Mouse (Mus musculus): ENCODE data around the gene Flnb. TPM values are rescaled to one million over a fixed set of nuclear protein-coding genes. Genes with fewer than 3 reads are reported as not detected.
A peak's percentile ranks its signal among the peaks of the same experiment; 100 is the strongest.

Flnb gene
- polyA plus RNA-seq, 1 experiment from 2014 or later, result 7.4 TPM

DNA sequence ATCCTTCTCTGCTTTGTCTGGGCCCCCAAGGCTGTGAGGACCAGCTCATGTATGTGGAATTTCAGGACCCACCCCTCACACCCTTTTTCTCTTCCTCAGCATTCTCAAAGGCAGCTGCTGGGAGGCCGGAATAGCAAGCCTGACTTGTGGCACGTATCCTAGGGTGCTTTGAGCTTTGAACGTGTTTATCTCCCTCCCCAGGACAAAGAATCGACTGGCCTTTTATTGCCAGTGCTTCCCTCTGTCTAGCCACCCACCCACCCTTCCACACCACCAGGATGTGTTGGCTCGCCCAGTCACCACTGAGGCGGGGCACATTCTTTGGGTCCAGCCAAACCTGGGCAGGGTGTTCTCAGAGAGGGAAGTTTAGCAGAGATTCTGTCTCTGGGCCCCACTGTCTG is 136.3 kb downstream of the Flnb start:
- no peaks in the 10 kb centered on the region for H3K9me3 ChIP-seq (replicated peaks)
- peaks cover 15% of the 10 kb centered on the region for H3K36me3 ChIP-seq
- H3K4me3 ChIP-seq, result no peak overlapping the region
- peak overlapping the region; percentile 80 for H3K27ac ChIP-seq
- no peaks in the 10 kb centered on the region for H3K27me3 ChIP-seq
- 40% methylated on average over 6 of the region's 6 CpGs for WGBS
- ATAC-seq (replicated peaks; ENCODE audit: insufficient number of reproducible peaks, insufficient read depth, low FRiP score, low read depth), result peak; percentile 13; the same call in 1 of the 2 replicates
- H3K4me1 ChIP-seq (replicated peaks), result peaks cover 29% of the 10 kb centered on the region
- no peak overlapping the region for H3K4me2 ChIP-seq
- H3K9ac ChIP-seq, result no peak overlapping the region

DNA sequence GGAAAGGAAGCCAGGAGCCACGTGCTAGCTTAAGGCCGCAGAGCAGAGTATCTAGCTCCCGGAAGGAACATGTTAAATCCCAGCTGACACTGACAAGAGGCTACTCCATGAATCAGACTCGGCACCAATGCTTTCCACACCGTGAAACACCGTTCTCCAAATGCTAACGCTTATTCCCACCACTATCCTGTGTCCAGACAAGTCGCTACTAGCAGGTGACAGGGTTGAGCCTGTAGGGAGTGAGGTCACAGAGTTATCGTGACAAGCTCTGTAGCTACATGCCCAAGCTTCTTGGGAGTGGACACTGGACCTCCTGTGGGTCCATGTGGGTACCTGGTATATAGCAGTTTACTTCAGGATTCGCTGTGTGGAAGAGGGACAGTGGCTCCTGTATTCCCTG is 138.7 kb downstream of the Flnb start:
- WGBS, result 63% methylated on average over 10 of the region's 10 CpGs
- Histone ChIP-seq H3K9ac (no peak overlapping the region), H3K4me1 (replicated peaks) (peaks cover 35% of the 10 kb centered on the region), H3K4me2 (no peak overlapping the region), H3K36me3 (no peaks in the 10 kb centered on the region), H3K27me3 (no peaks in the 10 kb centered on the region), H3K4me3 (no peak overlapping the region), H3K9me3 (replicated peaks) (no peaks in the 10 kb centered on the region), H3K27ac (no peak overlapping the region)
- no peak for ATAC-seq (replicated peaks; ENCODE audit: insufficient number of reproducible peaks, insufficient read depth, low FRiP score, low read depth)

DNA sequence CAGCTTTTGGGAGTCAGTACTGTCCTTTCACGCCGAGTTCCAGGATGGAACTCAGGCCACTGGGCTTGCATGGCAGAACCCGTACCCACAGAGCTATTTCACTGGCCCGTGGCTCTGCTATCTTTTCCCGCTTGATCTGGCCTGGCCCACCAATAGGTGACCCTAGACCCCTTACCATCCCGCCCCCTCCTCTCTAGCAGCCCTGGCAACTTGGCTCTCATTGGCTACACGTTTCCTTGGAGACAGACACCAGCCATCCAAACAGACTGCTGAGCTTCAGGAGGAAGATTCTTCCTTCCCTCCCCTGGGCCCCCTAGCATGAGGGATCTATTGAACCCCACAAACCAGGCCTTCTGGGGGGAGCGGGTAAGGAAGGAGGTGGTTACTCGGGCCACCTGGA is 139.3 kb downstream of the Flnb start, which contains the start of gene Gm45521:
Gm45521 (plus strand) TSS at position 240 of the 400 bp plus-strand sequence.
- H3K4me1 ChIP-seq (replicated peaks), result peaks cover 38% of the 10 kb centered on the region
- WGBS, result 56% methylated on average over 9 of the region's 9 CpGs
- no peak for ATAC-seq (replicated peaks; ENCODE audit: insufficient number of reproducible peaks, insufficient read depth, low FRiP score, low read depth)

DNA sequence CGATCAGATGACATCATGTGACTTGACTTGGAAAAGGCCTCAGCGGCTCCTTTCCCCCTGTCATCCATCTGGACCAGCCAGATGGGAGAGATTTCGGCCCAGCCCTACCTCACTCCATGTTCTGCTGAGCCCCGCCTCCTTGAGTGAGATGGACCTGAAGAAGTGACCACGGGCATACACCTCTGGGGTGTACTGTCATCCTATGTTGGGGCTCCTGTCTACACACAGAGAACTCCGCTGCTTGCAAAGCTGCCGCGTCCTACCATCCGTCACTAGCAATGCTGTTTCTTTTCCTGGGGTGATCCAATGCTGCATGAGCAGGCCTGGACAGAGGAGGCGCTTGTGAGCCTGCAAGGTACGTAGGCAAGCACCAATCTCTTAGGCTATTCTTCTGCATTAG is 142.9 kb downstream of the Flnb start:
- no peak overlapping the region for H3K4me3 ChIP-seq
- peaks cover 12% of the 10 kb centered on the region for H3K4me1 ChIP-seq (replicated peaks)
- no peak for ATAC-seq (replicated peaks; ENCODE audit: insufficient number of reproducible peaks, insufficient read depth, low FRiP score, low read depth)
- 61% methylated on average over 11 of the region's 11 CpGs for WGBS
- H3K9ac ChIP-seq, result no peak overlapping the region
- no peak overlapping the region for H3K4me2 ChIP-seq
- H3K9me3 ChIP-seq (replicated peaks), result no peaks in the 10 kb centered on the region
- H3K36me3 ChIP-seq, result no peaks in the 10 kb centered on the region
- no peak overlapping the region for H3K27ac ChIP-seq
- no peaks in the 10 kb centered on the region for H3K27me3 ChIP-seq

More for the DNA sequence above, 139.3 kb downstream of the Flnb start, which contains the start of gene Gm45521:
- H3K27me3 ChIP-seq, result no peaks in the 10 kb centered on the region
- no peaks in the 10 kb centered on the region for H3K9me3 ChIP-seq (replicated peaks)
- H3K4me3 ChIP-seq, result no peak within 1 kb of the TSS
- no peaks in the 10 kb centered on the region for H3K36me3 ChIP-seq
- H3K27ac ChIP-seq, result no peak within 1 kb of the TSS
- no peak within 1 kb of the TSS for H3K4me2 ChIP-seq
- H3K9ac ChIP-seq, result no peak within 1 kb of the TSS

DNA sequence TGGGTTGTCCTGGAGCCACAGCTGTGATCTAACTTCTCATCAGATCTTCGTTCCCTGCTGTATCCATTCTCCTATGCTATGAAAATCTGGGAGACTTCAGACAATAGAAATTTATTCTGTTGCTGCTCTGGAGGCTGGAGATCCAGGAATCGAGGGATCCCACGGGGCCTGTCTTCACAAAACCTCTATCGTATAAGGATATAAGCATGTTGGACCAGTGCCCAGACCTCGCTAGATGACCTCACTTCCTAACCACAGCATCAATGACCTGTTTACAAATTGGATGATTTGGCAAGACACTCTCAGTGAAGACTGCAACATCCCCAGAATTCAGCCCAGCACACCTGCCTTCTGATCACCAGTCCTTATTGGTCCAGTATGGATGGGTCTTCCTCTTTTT is 144.0 kb downstream of the Flnb start:
- no peak for ATAC-seq (replicated peaks; ENCODE audit: insufficient number of reproducible peaks, insufficient read depth, low FRiP score, low read depth)
- peaks cover 12% of the 10 kb centered on the region for H3K4me1 ChIP-seq (replicated peaks)
- no peak overlapping the region for H3K9ac ChIP-seq
- no peaks in the 10 kb centered on the region for H3K36me3 ChIP-seq
- no peaks in the 10 kb centered on the region for H3K27me3 ChIP-seq
- H3K27ac ChIP-seq, result 0 out of 2 replicates have a peak overlapping the region, but pooled peaks have one; percentile 39
- no peak overlapping the region for H3K4me3 ChIP-seq
- H3K4me2 ChIP-seq, result no peak overlapping the region
- H3K9me3 ChIP-seq (replicated peaks), result no peaks in the 10 kb centered on the region
- WGBS, result 33% methylated on average over 5 of the region's 5 CpGs

DNA sequence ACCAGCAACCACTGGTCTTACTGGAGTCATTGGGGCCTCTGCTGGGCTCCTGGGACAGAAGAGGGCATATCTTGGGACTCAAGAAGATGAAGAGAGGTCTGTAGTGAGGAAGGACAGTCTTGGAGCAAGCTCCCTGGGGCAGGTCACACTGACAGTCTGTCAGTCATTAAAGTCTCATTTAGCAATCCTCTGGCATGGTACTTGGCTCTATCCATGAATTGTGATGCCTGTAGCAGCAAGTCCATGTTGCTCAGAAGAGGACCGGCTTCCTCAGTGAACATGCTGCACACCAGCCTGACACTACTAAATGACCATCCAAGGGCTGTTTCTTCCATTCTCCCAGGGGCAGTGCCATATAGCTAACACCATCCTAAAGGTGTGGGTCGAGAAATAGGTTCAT is 144.9 kb downstream of the Flnb start:
- Histone ChIP-seq H3K36me3 (no peaks in the 10 kb centered on the region), H3K27me3 (no peaks in the 10 kb centered on the region), H3K9ac (no peak overlapping the region), H3K27ac (no peak overlapping the region), H3K9me3 (replicated peaks) (no peaks in the 10 kb centered on the region), H3K4me2 (no peak overlapping the region), H3K4me1 (replicated peaks) (peaks cover 12% of the 10 kb centered on the region), H3K4me3 (no peak overlapping the region)
- 85% methylated on average over 2 of the region's 2 CpGs for WGBS
- no peak for ATAC-seq (replicated peaks; ENCODE audit: insufficient number of reproducible peaks, insufficient read depth, low FRiP score, low read depth)

DNA sequence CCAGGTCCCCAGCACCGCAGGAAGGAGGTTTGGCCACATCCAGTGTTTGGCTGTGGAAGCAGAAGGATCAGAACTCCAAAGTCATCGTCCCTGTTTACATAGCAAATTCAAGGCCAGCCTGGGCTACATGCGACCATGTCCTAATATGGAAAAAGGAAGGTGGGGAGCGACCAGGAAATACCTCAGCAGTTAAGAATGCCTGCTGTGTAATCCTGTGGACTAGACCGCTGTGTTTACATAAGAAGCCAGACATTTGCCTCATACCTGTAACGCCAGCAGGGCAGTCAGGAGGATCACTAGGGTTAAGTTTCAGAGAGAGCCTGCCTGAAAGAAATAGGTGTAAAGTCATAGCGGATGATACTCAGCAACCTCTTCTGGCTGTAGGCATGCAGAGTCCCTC is 145.4 kb downstream of the Flnb start:
- H3K36me3 ChIP-seq, result no peaks in the 10 kb centered on the region
- H3K27me3 ChIP-seq, result no peaks in the 10 kb centered on the region
- peaks cover 12% of the 10 kb centered on the region for H3K4me1 ChIP-seq (replicated peaks)
- no peak for ATAC-seq (replicated peaks; ENCODE audit: insufficient number of reproducible peaks, insufficient read depth, low FRiP score, low read depth)
- H3K4me3 ChIP-seq, result no peak overlapping the region
- 51% methylated on average over 7 of the region's 7 CpGs for WGBS
- H3K9ac ChIP-seq, result no peak overlapping the region
- H3K27ac ChIP-seq, result no peak overlapping the region
- H3K4me2 ChIP-seq, result no peak overlapping the region
- H3K9me3 ChIP-seq (replicated peaks), result no peaks in the 10 kb centered on the region

DNA sequence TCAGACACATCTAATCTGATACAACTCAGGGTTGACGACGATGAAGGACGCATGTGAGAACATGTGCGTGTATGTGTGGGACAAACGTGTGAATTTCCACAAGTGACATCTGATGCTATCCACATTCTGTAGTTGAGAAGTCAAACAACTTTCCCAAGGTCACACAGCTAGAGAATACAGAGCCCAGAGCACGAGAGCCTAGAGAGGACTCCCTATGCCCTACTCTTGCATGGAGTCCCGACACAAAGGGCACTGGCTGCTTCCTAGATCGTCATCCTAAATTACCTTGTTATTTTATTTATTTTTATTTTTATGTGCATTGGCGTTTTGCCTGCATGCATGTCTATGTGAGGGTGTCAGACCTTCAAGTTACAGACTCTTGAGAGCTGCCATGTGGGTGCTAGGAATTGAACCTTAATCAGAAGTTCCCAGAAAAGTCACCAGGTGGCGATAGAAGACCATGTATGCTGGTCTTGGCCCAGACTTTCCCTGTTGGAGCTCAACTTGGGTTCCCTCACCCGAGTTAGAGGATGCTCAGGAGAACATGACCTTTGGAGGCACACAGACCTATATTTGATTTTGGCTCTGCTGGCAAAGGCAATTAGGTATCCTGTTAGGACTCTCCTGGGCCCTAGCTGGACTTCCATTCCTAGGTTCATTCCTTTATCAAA is 146.6 kb downstream of the Flnb start:
- H3K9me3 ChIP-seq (replicated peaks), result no peaks in the 10 kb centered on the region
- no peak overlapping the region for H3K4me2 ChIP-seq
- no peak overlapping the region for H3K9ac ChIP-seq
- no peak for ATAC-seq (replicated peaks; ENCODE audit: insufficient number of reproducible peaks, insufficient read depth, low FRiP score, low read depth)
- no peak overlapping the region for H3K4me3 ChIP-seq
- H3K27ac ChIP-seq, result no peak overlapping the region
- H3K36me3 ChIP-seq, result no peaks in the 10 kb centered on the region
- 50% methylated on average over 11 of the region's 11 CpGs for WGBS
- peaks cover 12% of the 10 kb centered on the region for H3K4me1 ChIP-seq (replicated peaks)
- H3K27me3 ChIP-seq, result no peaks in the 10 kb centered on the region

DNA sequence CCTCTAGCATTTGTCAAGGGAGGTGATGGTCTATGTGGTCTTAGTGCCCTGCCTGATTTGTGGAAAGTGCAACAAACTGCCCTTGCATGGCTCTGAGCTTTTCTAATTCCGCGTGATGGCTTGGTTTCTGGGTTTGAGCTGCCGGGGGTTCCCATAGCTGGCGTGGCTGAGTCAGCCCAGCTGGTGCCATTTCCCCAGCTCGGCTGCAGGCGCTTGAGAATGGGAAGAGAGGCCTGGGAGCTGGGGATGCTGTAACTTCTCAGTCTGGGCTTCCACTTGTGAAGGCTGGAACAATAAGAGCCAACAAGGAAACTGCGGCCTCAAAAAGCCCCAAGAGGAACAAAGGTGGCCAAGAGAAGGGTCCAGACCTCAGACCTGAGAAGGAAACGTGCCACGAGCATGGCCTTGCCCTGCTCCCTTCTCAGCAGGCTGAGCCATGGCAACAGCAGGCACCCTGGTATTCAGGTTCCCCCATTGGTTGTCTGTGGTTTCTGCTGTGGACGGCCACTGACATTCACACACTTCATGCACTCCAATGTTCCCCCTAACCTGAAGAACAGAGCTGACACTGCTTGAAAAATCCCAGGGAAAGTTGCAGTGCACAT is 154.2 kb downstream of the Flnb start:
- no peaks in the 10 kb centered on the region for H3K4me1 ChIP-seq (replicated peaks)
- 54% methylated on average over 10 of the region's 10 CpGs for WGBS
- no peak for ATAC-seq (replicated peaks; ENCODE audit: insufficient number of reproducible peaks, insufficient read depth, low FRiP score, low read depth)
- H3K27me3 ChIP-seq, result no peaks in the 10 kb centered on the region
- no peak overlapping the region for H3K4me3 ChIP-seq
- H3K9me3 ChIP-seq (replicated peaks), result no peaks in the 10 kb centered on the region
- no peak overlapping the region for H3K4me2 ChIP-seq
- no peaks in the 10 kb centered on the region for H3K36me3 ChIP-seq
- no peak overlapping the region for H3K27ac ChIP-seq
- no peak overlapping the region for H3K9ac ChIP-seq

DNA sequence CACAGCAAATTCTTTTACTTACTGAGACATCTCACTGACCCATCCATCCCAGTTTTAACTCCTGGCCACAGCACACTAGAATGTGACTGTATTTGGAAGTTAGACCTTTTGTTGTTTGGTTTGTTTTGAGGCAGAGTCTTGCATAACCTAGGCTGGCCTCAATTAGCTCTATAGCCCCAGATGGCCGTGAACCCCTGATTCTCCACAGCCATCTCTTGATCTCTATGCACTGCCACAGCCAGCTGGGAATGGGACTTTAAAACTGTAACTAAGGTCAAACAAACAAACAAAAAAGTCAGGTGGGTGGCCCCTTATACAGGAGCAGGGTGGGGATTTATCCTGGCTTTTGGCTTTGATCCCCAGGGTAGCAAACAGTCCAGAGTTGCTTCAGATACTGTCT is 156.9 kb downstream of the Flnb start:
- Histone ChIP-seq H3K27me3 (no peaks in the 10 kb centered on the region), H3K4me2 (no peak overlapping the region), H3K9me3 (replicated peaks) (no peaks in the 10 kb centered on the region), H3K4me3 (no peak overlapping the region), H3K36me3 (no peaks in the 10 kb centered on the region), H3K4me1 (replicated peaks) (no peaks in the 10 kb centered on the region), H3K9ac (no peak overlapping the region), H3K27ac (no peak overlapping the region)
- WGBS, result 84% methylated on average over 1 of the region's 1 CpGs
- ATAC-seq (replicated peaks; ENCODE audit: insufficient number of reproducible peaks, insufficient read depth, low FRiP score, low read depth), result no peak

DNA sequence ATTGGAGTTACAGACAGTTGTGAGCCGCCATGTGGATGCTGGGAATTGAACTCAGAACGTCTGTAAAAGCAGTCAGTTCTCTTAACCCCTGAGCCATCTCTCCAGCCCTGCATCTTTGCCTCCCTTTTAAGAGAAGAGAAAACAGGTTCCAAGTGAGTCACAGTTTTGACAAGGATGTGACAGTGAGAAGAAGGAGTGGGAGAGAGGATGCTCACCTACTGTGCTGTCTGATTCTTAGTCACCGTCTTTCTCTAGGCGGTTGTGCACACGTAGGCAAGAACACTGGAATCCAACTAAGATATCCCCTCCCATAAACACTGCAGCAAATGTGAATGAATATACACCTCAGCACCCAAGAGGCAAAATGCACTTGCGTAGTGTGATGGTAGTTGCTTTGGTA is 157.4 kb downstream of the Flnb start:
- no peak for ATAC-seq (replicated peaks; ENCODE audit: insufficient number of reproducible peaks, insufficient read depth, low FRiP score, low read depth)
- H3K9me3 ChIP-seq (replicated peaks), result no peaks in the 10 kb centered on the region
- no peak overlapping the region for H3K4me2 ChIP-seq
- H3K36me3 ChIP-seq, result no peaks in the 10 kb centered on the region
- H3K4me1 ChIP-seq (replicated peaks), result no peaks in the 10 kb centered on the region
- no peak overlapping the region for H3K27ac ChIP-seq
- no peak overlapping the region for H3K4me3 ChIP-seq
- no peaks in the 10 kb centered on the region for H3K27me3 ChIP-seq
- H3K9ac ChIP-seq, result no peak overlapping the region
- 79% methylated on average over 6 of the region's 6 CpGs for WGBS

DNA sequence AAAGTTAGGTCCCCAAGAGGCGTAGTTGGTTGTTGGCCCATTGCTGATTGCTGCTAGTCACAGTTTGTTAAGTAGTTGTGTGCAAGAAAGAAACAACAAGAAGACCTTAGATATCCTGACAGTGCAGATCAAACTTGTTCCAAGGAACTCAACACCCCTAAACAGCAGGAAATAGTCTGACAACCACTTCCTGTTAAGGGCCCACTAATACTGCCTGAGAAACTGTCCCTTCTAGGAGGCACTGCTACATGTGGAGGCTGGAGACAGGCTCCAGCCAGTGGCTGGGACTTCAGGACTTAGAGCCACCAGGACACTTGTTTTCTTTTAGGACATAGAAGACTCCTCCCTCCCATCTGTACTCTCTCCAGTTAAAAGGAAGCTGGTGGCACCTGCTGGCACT is 159.7 kb downstream of the Flnb start:
- 90% methylated on average over 1 of the region's 1 CpGs for WGBS

More for the DNA sequence above, 159.7 kb downstream of the Flnb start:
- no peak overlapping the region for H3K9ac ChIP-seq
- H3K27me3 ChIP-seq, result no peaks in the 10 kb centered on the region
- no peaks in the 10 kb centered on the region for H3K9me3 ChIP-seq (replicated peaks)
- H3K4me3 ChIP-seq, result no peak overlapping the region
- H3K4me2 ChIP-seq, result no peak overlapping the region
- H3K4me1 ChIP-seq (replicated peaks), result no peaks in the 10 kb centered on the region
- no peak overlapping the region for H3K27ac ChIP-seq
- no peak for ATAC-seq (replicated peaks; ENCODE audit: insufficient number of reproducible peaks, insufficient read depth, low FRiP score, low read depth)
- no peaks in the 10 kb centered on the region for H3K36me3 ChIP-seq
